Mouse (Mus musculus) MEL (cell line): ENCODE data around the gene Foxn1. TPM values are rescaled to one million over a fixed set of nuclear protein-coding genes. Genes with fewer than 3 reads are reported as not detected.

Experiments
- DNase-seq: peaks from one replicate; pipeline ENCODE4 v3.0.0; 2011; ENCODE audit warnings: low read depth, low spot score
- H3K27ac ChIP-seq: 2 replicates; pipeline ENCODE4 v1.5.1; 2012; ENCODE audit warnings: low read depth, mild to moderate bottlenecking, control low read depth, low read length, moderate library complexity; ENCODE audit not compliant: control insufficient read depth
- H3K27me3 ChIP-seq, 2 experiments: fragments of 150-350 bp in 1 of 2; sonication (generic) in 1 of 2; 2 replicates each; pipeline ENCODE4 v1.6.1; 2012; ENCODE audit warnings: low read length in 2 of 2, mild to moderate bottlenecking in 2 of 2, improper control_type of control experiment in 1 of 2, moderate library complexity in 1 of 2; ENCODE audit not compliant: insufficient read depth in 2 of 2, control insufficient read depth in 1 of 2
- H3K36me3 ChIP-seq, 2 experiments: 2 replicates each; pipeline ENCODE4 v1.6.1; 2012 to 2014; ENCODE audit warnings: low read length in 2 of 2, improper control_type of control experiment in 1 of 2, inconsistent platforms in 1 of 2, mild to moderate bottlenecking in 1 of 2; ENCODE audit not compliant: insufficient read depth in 2 of 2, control insufficient read depth in 1 of 2
- H3K4me1 ChIP-seq, 2 experiments: fragments of 150-350 bp in 1 of 2; sonication (generic) in 1 of 2; 2 replicates each; pipeline ENCODE4 v1.6.1; 2012; ENCODE audit warnings: low read length in 2 of 2, improper control_type of control experiment in 1 of 2, mild to moderate bottlenecking in 1 of 2; ENCODE audit not compliant: insufficient read depth in 2 of 2, control insufficient read depth in 1 of 2
- H3K4me3 ChIP-seq, 2 experiments: fragments of 150-350 bp in 1 of 2; sonication (generic) in 1 of 2; 2 replicates each; pipeline ENCODE4 v1.5.1; 2012; ENCODE audit warnings: low read depth in 2 of 2, low read length in 2 of 2, mild to moderate bottlenecking in 2 of 2, moderate library complexity in 2 of 2, control low read depth in 1 of 2, improper control_type of control experiment in 1 of 2; ENCODE audit not compliant: control insufficient read depth in 1 of 2, insufficient read depth in 1 of 2
- H3K79me2 ChIP-seq: 2 replicates; pipeline ENCODE4 v1.6.1; 2012; ENCODE audit warnings: mild to moderate bottlenecking, low read length, moderate library complexity; ENCODE audit not compliant: control insufficient read depth, poor library complexity, insufficient read depth
- H3K9ac ChIP-seq: 2 replicates; pipeline ENCODE4 v1.6.1; 2012; ENCODE audit warnings: low read depth, mild to moderate bottlenecking, control low read depth, low read length, moderate library complexity; ENCODE audit not compliant: control insufficient read depth, poor library complexity, severe bottlenecking
- H3K9me3 ChIP-seq: fragments of 150-350 bp; sonication (generic); replicated peaks from 2 replicates; pipeline ENCODE4 v1.6.1; 2012; ENCODE audit warnings: mild to moderate bottlenecking, low read length, improper control_type of control experiment, moderate library complexity; ENCODE audit not compliant: insufficient read depth
- BHLHE40 ChIP-seq: IDR thresholded peaks from 2 replicates; pipeline ENCODE4 v1.6.1; 2012; ENCODE audit warnings: low read depth, mild to moderate bottlenecking, inconsistent platforms, low read length, improper control_type of control experiment, borderline replicate concordance
- CHD1 ChIP-seq: IDR thresholded peaks from 2 replicates; pipeline ENCODE4 v1.6.1; 2012; ENCODE audit warnings: low read depth, mild to moderate bottlenecking, inconsistent platforms, low read length, improper control_type of control experiment
- ELF1 ChIP-seq: IDR thresholded peaks from 2 replicates; pipeline ENCODE4 v1.6.1; 2014; ENCODE audit warnings: low read depth, mild to moderate bottlenecking, inconsistent platforms, low read length, improper control_type of control experiment, moderate library complexity
- ETS1 ChIP-seq: IDR thresholded peaks from 2 replicates; pipeline ENCODE4 v1.6.1; 2012; ENCODE audit warnings: low read depth, mild to moderate bottlenecking, inconsistent platforms, low read length, improper control_type of control experiment, moderate library complexity
- GABPA ChIP-seq: IDR thresholded peaks from 2 replicates; pipeline ENCODE4 v1.6.1; 2012; ENCODE audit warnings: low read depth, mild to moderate bottlenecking, inconsistent platforms, low read length, improper control_type of control experiment, moderate library complexity
- GATA1 ChIP-seq: IDR thresholded peaks from 2 replicates; pipeline ENCODE4 v1.6.1; 2011; ENCODE audit warnings: low read depth, low read length, improper control_type of control experiment
- HCFC1 ChIP-seq: IDR thresholded peaks from 2 replicates; pipeline ENCODE4 v1.6.1; 2012; ENCODE audit warnings: low read depth, mild to moderate bottlenecking, inconsistent platforms, low read length, improper control_type of control experiment, moderate library complexity
- KAT2A ChIP-seq: conservative IDR thresholded peaks from 2 replicates; pipeline ENCODE4 v1.6.1; 2012; ENCODE audit warnings: low read depth, low read length, improper control_type of control experiment, inconsistent platforms
- MAFK ChIP-seq: IDR thresholded peaks from 2 replicates; pipeline ENCODE4 v1.6.1; 2011; ENCODE audit warnings: low read depth, mild to moderate bottlenecking, low read length, improper control_type of control experiment, borderline replicate concordance
- MAZ ChIP-seq: IDR thresholded peaks from 2 replicates; pipeline ENCODE4 v1.6.1; 2012; ENCODE audit warnings: low read depth, mild to moderate bottlenecking, inconsistent platforms, low read length, improper control_type of control experiment
- MEF2A ChIP-seq: IDR thresholded peaks from 2 replicates; pipeline ENCODE4 v1.6.1; 2014; ENCODE audit warnings: low read depth, mild to moderate bottlenecking, inconsistent platforms, low read length, improper control_type of control experiment; ENCODE audit not compliant: poor library complexity, insufficient replicate concordance, severe bottlenecking; ENCODE audit errors: extremely low read depth
- MXI1 ChIP-seq: IDR thresholded peaks from 2 replicates; pipeline ENCODE4 v1.6.1; 2011; ENCODE audit warnings: mild to moderate bottlenecking, low read depth, low read length, improper control_type of control experiment
- MYB ChIP-seq: IDR thresholded peaks from 2 replicates; pipeline ENCODE4 v1.6.1; 2011; ENCODE audit warnings: mild to moderate bottlenecking, low read depth, low read length, improper control_type of control experiment
- NRF1 ChIP-seq: IDR thresholded peaks from 2 replicates; pipeline ENCODE4 v1.6.1; 2014; ENCODE audit warnings: low read depth, mild to moderate bottlenecking, inconsistent platforms, low read length, improper control_type of control experiment, moderate library complexity; ENCODE audit not compliant: poor library complexity, insufficient read depth, severe bottlenecking
- POLR2AphosphoS2 ChIP-seq: IDR thresholded peaks from 2 replicates; pipeline ENCODE4 v1.6.1; 2011; ENCODE audit warnings: low read length, improper control_type of control experiment
- RAD21 ChIP-seq: IDR thresholded peaks from 2 replicates; pipeline ENCODE4 v1.6.1; 2011; ENCODE audit warnings: mild to moderate bottlenecking, low read depth, low read length, improper control_type of control experiment
- TAL1 ChIP-seq: IDR thresholded peaks from 2 replicates; pipeline ENCODE4 v1.6.1; 2012; ENCODE audit warnings: mild to moderate bottlenecking, inconsistent platforms, low read length, moderate library complexity, mixed read lengths
- UBTF ChIP-seq: IDR thresholded peaks from 2 replicates; pipeline ENCODE4 v1.6.1; 2012; ENCODE audit warnings: low read depth, mild to moderate bottlenecking, inconsistent platforms, low read length, improper control_type of control experiment, moderate library complexity, borderline replicate concordance; ENCODE audit not compliant: insufficient read depth
- USF1 ChIP-seq: IDR thresholded peaks from 2 replicates; pipeline ENCODE4 v1.6.1; 2014; ENCODE audit warnings: low read depth, mild to moderate bottlenecking, inconsistent platforms, low read length, improper control_type of control experiment, moderate library complexity
- USF2 ChIP-seq, 2 experiments: IDR thresholded peaks; 2 replicates each; pipeline ENCODE4 v1.6.1; 2011 to 2012; ENCODE audit warnings: improper control_type of control experiment in 2 of 2, low read length in 2 of 2, borderline replicate concordance in 1 of 2, inconsistent platforms in 1 of 2, low read depth in 1 of 2, mild to moderate bottlenecking in 1 of 2; ENCODE audit not compliant: insufficient read depth in 1 of 2
- ZC3H11A ChIP-seq: IDR thresholded peaks from 2 replicates; pipeline ENCODE4 v1.6.1; 2012; ENCODE audit warnings: low read depth, mild to moderate bottlenecking, inconsistent platforms, low read length, improper control_type of control experiment
- ZKSCAN1 ChIP-seq: IDR thresholded peaks from 2 replicates; pipeline ENCODE4 v1.6.1; 2012; ENCODE audit warnings: low read depth, mild to moderate bottlenecking, inconsistent platforms, low read length, improper control_type of control experiment, moderate library complexity
- ZMIZ1 ChIP-seq: IDR thresholded peaks from 2 replicates; pipeline ENCODE4 v1.6.1; 2012; ENCODE audit warnings: low read depth, mild to moderate bottlenecking, inconsistent platforms, low read length, improper control_type of control experiment, moderate library complexity
- ZNF384 ChIP-seq: IDR thresholded peaks from 2 replicates; pipeline ENCODE4 v1.6.1; 2012; ENCODE audit warnings: low read depth, mild to moderate bottlenecking, inconsistent platforms, low read length, improper control_type of control experiment
- polyA plus RNA-seq, 2 experiments: library from polyadenylated mRNA; stranded (reverse) in 1 of 2; unstranded in 1 of 2; fragments of >175 nt in 1 of 2; fragments of >200 nt in 1 of 2; gene quantifications; 2 replicates each; pipeline versions ENCODE4 v1.2.1 to v1.2.4; 2012; ENCODE audit warnings: low replicate concordance in 2 of 2, low read depth in 1 of 2; ENCODE audit not compliant: insufficient read length in 2 of 2, insufficient read depth in 1 of 2, missing spikeins in 1 of 2
- total RNA-seq: library from RNA; depleted of rRNA; stranded (reverse); fragments of 300-350 nt; gene quantifications from 2 replicates; pipeline ENCODE4 v1.2.3, GENCODE M21; 2012

The Foxn1 gene
- total and polyA plus RNA-seq, 3 experiments, result not detected

DNA sequence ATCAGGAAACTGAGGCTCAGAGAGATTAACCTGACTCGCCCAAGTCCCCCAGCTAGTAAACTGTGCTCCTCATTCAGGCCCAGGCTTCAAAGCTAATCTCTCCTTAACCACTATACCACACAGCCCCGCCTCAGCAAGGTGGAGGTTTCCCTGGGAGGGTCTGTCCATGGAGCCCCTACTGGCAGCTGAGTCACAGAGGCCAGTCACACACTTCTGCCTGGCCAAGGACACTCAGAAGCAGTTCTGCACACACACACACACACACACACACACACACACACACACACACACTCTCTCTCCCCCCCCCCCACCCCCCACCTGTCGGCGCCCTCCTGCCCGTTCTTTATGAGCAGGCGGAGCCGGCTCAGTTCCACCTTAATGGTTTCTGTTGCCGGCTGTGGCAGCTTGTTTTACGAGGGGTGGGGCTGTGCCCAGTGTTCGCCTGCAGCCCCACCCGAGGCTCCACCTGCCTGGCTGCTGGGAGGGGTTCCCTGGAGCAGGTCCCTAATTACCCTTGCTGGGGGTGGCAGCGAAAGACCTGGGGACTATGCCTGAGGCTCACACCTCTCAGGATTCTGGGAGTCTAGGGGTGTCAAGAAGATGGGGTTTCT, 8.7 kb downstream of the Foxn1 start:
- Histone ChIP-seq H3K79me2 (no peaks in the 10 kb centered on the region), H3K27me3 (peaks cover 36 to 38% of the 10 kb centered on the region in 2 experiments), H3K9me3 (no peaks in the 10 kb centered on the region), H3K27ac (no peak overlapping the region), H3K9ac (no peak overlapping the region), H3K36me3 (no peaks in the 10 kb centered on the region), H3K4me3 (no peak overlapping the region), H3K4me1 (no peaks in the 10 kb centered on the region)
- no peak for TF ChIP-seq USF2 (IDR thresholded peaks at IDR 0.05; ENCODE audit: borderline replicate concordance in 1 of 2, insufficient read depth in 1 of 2, low read depth in 1 of 2, low read length in 2 of 2)
- no peak for TF ChIP-seq TAL1
- no peak for TF ChIP-seq ZMIZ1
- TF ChIP-seq KAT2A, result no peak
- no peak for TF ChIP-seq ZKSCAN1
- no peak for TF ChIP-seq RAD21
- TF ChIP-seq MAZ, result no peak
- no peak for TF ChIP-seq HCFC1
- no peak for TF ChIP-seq NRF1
- no peak for TF ChIP-seq POLR2AphosphoS2
- TF ChIP-seq MAFK, result no peak
- no peak for TF ChIP-seq GATA1
- TF ChIP-seq BHLHE40, result no peak
- no peak for TF ChIP-seq UBTF
- no peak for TF ChIP-seq USF1
- TF ChIP-seq MXI1, result no peak
- TF ChIP-seq MEF2A, result no peak
- no peak for DNase-seq

DNA sequence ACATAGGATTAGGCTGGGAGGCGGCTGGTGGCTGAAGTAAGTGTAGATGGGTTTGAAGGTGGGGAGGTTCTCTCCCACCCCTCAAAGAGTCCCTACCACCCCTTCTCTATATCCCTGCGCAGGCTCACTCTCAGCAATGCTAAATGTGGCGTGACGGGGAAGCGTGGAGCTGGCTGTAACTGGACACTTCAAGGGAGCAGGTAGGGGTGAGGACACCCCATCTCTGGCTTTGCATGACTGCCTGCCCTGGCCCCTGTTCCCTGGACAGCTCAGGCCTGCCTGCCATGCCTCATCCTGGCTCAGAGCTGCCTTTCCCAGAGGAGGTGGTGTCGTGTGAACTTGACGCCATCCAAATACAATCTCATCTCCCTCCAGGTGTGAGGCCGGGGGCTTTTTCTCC, 12.2 kb downstream of the Foxn1 start:
- H3K27ac ChIP-seq, result no peak overlapping the region
- no peak for DNase-seq
- no peaks in the 10 kb centered on the region for H3K9me3 ChIP-seq
- no peaks in the 10 kb centered on the region for H3K36me3 ChIP-seq
- no peaks in the 10 kb centered on the region for H3K4me1 ChIP-seq
- no peak overlapping the region for H3K9ac ChIP-seq
- no peak overlapping the region for H3K4me3 ChIP-seq
- no peak for TF ChIP-seq ETS1
- TF ChIP-seq CHD1, result no peak
- TF ChIP-seq MAZ, result no peak
- no peak for TF ChIP-seq GATA1
- TF ChIP-seq ELF1, result no peak
- TF ChIP-seq KAT2A, result no peak
- TF ChIP-seq MYB, result no peak
- TF ChIP-seq GABPA, result no peak
- TF ChIP-seq MEF2A, result no peak
- TF ChIP-seq MAFK, result no peak
- no peak for TF ChIP-seq ZNF384
- TF ChIP-seq BHLHE40, result no peak
- no peak for TF ChIP-seq TAL1
- no peak for TF ChIP-seq ZC3H11A
- TF ChIP-seq USF2 (IDR thresholded peaks at IDR 0.05; ENCODE audit: borderline replicate concordance in 1 of 2, insufficient read depth in 1 of 2, low read depth in 1 of 2, low read length in 2 of 2), result no peak
- no peaks in the 10 kb centered on the region for H3K79me2 ChIP-seq
- H3K27me3 ChIP-seq, result peaks cover 37 to 38% of the 10 kb centered on the region in 2 experiments
